Mouse (Mus musculus) stomach, postnatal 0 days (tissue): Measurements from ENCODE around the gene Rbpms2. TPM values are rescaled to one million over a fixed set of nuclear protein-coding genes. Genes with fewer than 3 reads are reported as not detected.

Source experiments
- ATAC-seq: fragments of 200-750 bp; cut with Nextera tagmentation; 2 replicates; pipeline ENCODE4 v1.8.0; 2017; ENCODE audit not compliant: low FRiP score, low TSS enrichment
- DNase-seq: peaks from one replicate; pipeline ENCODE4 v3.0.0-alpha.2; 2016; ENCODE audit warnings: low spot score
- H3K27ac ChIP-seq: fragments of 300-500 bp; sonication (generic); replicated peaks from 2 replicates; pipeline ENCODE4 v1.5.1; 2014; ENCODE audit warnings: mild to moderate bottlenecking, control low read depth
- H3K27me3 ChIP-seq: fragments of 300-500 bp; sonication (generic); 2 replicates; pipeline ENCODE4 v1.6.1; 2014; ENCODE audit warnings: low read length; ENCODE audit not compliant: control insufficient read depth, insufficient read depth
- H3K36me3 ChIP-seq: fragments of 300-500 bp; sonication (generic); 2 replicates; pipeline ENCODE4 v1.6.1; 2014; ENCODE audit warnings: low read length, mixed read lengths; ENCODE audit not compliant: control insufficient read depth, insufficient read depth
- H3K4me1 ChIP-seq: fragments of 300-500 bp; sonication (generic); replicated peaks from 2 replicates; pipeline ENCODE4 v1.6.1; 2014; ENCODE audit warnings: antibody characterized with exemption; ENCODE audit not compliant: control insufficient read depth, insufficient read depth
- H3K4me2 ChIP-seq: fragments of 300-500 bp; sonication (generic); replicated peaks from 2 replicates; pipeline ENCODE4 v1.6.1; 2014; ENCODE audit warnings: low read depth, mild to moderate bottlenecking, control low read depth, moderate library complexity
- H3K4me3 ChIP-seq: fragments of 300-500 bp; sonication (generic); 2 replicates; pipeline ENCODE4 v1.5.1; 2014; ENCODE audit warnings: low read depth, low read length, control low read depth
- H3K9ac ChIP-seq: fragments of 300-500 bp; sonication (generic); 2 replicates; pipeline ENCODE4 v1.6.1; 2014; ENCODE audit warnings: mild to moderate bottlenecking, low read length, control low read depth, mixed read lengths
- H3K9me3 ChIP-seq: fragments of 300-500 bp; sonication (generic); 2 replicates; pipeline ENCODE4 v1.6.1; 2016; ENCODE audit warnings: low read length; ENCODE audit not compliant: control insufficient read depth
- CTCF ChIP-seq: IDR thresholded peaks from 2 replicates; pipeline ENCODE4 v1.5.1; 2016; ENCODE audit warnings: antibody characterized with exemption, low read depth, mild to moderate bottlenecking, moderate library complexity
- EP300 ChIP-seq: optimal IDR thresholded peaks from 2 replicates; pipeline ENCODE3; 2016; ENCODE audit warnings: antibody characterized with exemption
- WGBS: fragments of 180-500 bp; shearing (Covaris S2); extraction: QIAGEN DNeasy Blood & Tissue Kit; methylation state at CpG from one replicate; pipeline ENCODE4 v1.1.7; 2014; 5-methylcytosine and 5-hydroxymethylcytosine counted together
- polyA plus RNA-seq: library from polyadenylated mRNA; unstranded; fragments of >200 nt; fragmentation: Nextera tagmentation; extraction: Ambion mirVana; gene quantifications from 2 replicates; pipeline ENCODE4 v1.2.1, GENCODE M21; 2015

Rbpms2 gene
- polyA plus RNA-seq, 1 experiment from 2014 or later, result 19.9 TPM

DNA sequence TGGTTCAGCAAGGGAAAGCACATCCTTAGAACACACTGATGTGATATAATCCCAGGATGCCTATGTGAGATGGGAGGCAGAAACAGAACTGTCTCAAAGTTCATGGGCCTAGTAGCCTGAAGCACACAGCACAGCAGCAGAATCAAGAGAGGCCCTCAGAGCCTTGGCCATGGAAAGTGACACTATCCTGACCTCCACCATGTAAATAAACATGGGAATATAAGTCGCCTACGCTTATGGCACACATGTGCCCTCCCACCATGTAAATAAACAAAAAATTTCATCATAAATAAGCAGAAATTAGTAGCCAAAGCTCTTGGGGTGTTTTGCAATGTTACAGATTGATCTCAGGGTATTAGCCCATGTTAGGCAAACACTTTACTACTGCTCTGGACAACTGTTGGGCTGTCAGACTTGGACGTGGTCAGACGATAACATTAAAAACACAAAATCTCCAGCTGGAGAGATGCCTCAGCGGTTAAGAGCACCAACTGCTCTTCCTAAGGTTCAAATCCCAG lies 17.4 kb upstream of the Rbpms2 start:
- H3K4me1 ChIP-seq, result no peaks in the 10 kb centered on the region
- 74% methylated on average over 5 of the region's 5 CpGs for WGBS
- TF ChIP-seq EP300 (no peak), CTCF (no peak)

GRCm38 (mm10) chr9:65613098-65613497 lies 16.4 kb upstream of the Rbpms2 start:
- DNase-seq (no peak), ATAC-seq (0 out of 2 replicates have a peak, but pooled peaks have one; percentile 40)
- H3K27ac ChIP-seq, result no peak overlapping the region
- TF ChIP-seq EP300 (no peak), CTCF (no peak)
- 41% methylated on average over 2 of the region's 2 CpGs for WGBS
- no peaks in the 10 kb centered on the region for H3K4me1 ChIP-seq
- H3K9me3 ChIP-seq, result no peaks in the 10 kb centered on the region
- H3K4me3 ChIP-seq, result no peak overlapping the region
- H3K4me2 ChIP-seq, result no peak overlapping the region
- H3K27me3 ChIP-seq, result no peaks in the 10 kb centered on the region
- H3K36me3 ChIP-seq, result no peaks in the 10 kb centered on the region
- H3K9ac ChIP-seq, result no peak overlapping the region

More for the DNA sequence above, 17.4 kb upstream of the Rbpms2 start:
- Histone ChIP-seq H3K9ac (no peak overlapping the region), H3K27ac (no peak overlapping the region), H3K4me3 (no peak overlapping the region), H3K9me3 (no peaks in the 10 kb centered on the region), H3K27me3 (no peaks in the 10 kb centered on the region), H3K4me2 (no peak overlapping the region), H3K36me3 (no peaks in the 10 kb centered on the region)
- DNase-seq, result no peak
- no peak for ATAC-seq

DNA sequence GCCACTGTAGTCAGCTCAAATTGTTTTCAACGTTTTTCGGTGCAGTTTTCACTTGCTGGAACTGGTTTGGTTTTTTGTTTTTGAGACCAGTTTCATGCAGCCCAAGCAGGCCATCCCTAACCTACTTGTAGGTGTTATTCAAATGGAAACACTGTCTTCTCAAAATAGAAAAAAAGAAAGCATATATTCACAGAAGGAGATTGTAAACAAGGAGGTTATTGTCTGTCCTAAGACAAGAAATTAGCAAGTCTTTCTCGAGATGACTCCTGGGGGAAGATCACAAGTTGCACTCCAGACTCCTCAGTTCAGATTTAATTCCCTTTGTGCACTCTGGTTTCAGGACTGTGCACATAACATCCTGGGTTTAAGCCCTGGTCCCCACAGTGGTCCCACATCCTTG lies 10.1 kb upstream of the Rbpms2 start:
- Histone ChIP-seq H3K36me3 (no peaks in the 10 kb centered on the region), H3K9ac (no peak overlapping the region), H3K4me1 (no peaks in the 10 kb centered on the region), H3K27ac (no peak overlapping the region), H3K4me2 (no peak overlapping the region), H3K4me3 (no peak overlapping the region), H3K27me3 (no peaks in the 10 kb centered on the region), H3K9me3 (no peaks in the 10 kb centered on the region)
- 61% methylated on average over 3 of the region's 3 CpGs for WGBS
- ATAC-seq, result no peak
- no peak for DNase-seq
- TF ChIP-seq EP300 (no peak), CTCF (no peak)

- H3K27me3 ChIP-seq, result no peaks in the 10 kb centered on the region
- no peaks in the 10 kb centered on the region for H3K4me1 ChIP-seq
- no peak overlapping the region for H3K4me2 ChIP-seq
- no peak overlapping the region for H3K9ac ChIP-seq
- no peaks in the 10 kb centered on the region for H3K9me3 ChIP-seq
- H3K27ac ChIP-seq, result no peak overlapping the region
- WGBS, result 82% methylated on average over 4 of the region's 4 CpGs
- TF ChIP-seq EP300, result no peak
- no peak for TF ChIP-seq CTCF
- ATAC-seq (no peak), DNase-seq (no peak)
- H3K36me3 ChIP-seq, result no peaks in the 10 kb centered on the region
- no peak overlapping the region for H3K4me3 ChIP-seq
Observed at GRCm38 (mm10) chr9:65621196-65621595, 8.3 kb upstream of the Rbpms2 start.

GRCm38 (mm10) chr9:65621666-65622065 lies 7.8 kb upstream of the Rbpms2 start:
- Histone ChIP-seq H3K4me3 (no peak overlapping the region), H3K27ac (no peak overlapping the region), H3K4me1 (no peaks in the 10 kb centered on the region), H3K9ac (no peak overlapping the region), H3K9me3 (no peaks in the 10 kb centered on the region), H3K27me3 (no peaks in the 10 kb centered on the region), H3K36me3 (no peaks in the 10 kb centered on the region), H3K4me2 (no peak overlapping the region)
- WGBS, result 72% methylated on average over 2 of the region's 2 CpGs
- no peak for ATAC-seq
- DNase-seq, result no peak
- TF ChIP-seq CTCF (no peak), EP300 (no peak)

DNA sequence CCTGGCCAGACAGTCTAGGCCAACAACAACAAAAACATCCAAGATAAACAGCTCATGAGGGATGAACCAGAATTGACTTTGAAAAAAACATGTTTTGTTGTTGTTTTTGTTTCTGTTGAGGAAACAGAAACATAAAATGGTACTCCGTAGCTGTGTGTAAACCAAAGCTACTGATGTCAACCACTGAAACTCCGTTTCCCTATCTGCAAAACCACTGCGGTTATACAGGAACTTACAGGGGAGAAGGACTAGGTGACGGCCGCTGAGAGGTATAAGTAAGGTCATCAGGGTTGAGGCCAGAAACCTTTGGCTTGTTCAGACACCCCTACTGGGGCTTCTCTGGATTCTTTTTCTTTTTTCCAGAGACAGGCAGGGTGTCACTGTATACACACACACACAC lies 6.6 kb upstream of the Rbpms2 start:
- Histone ChIP-seq H3K9me3 (no peaks in the 10 kb centered on the region), H3K9ac (no peak overlapping the region), H3K27me3 (no peaks in the 10 kb centered on the region), H3K27ac (no peak overlapping the region), H3K4me2 (no peak overlapping the region), H3K4me1 (no peaks in the 10 kb centered on the region), H3K36me3 (no peaks in the 10 kb centered on the region), H3K4me3 (no peak overlapping the region)
- no peak for TF ChIP-seq CTCF
- no peak for TF ChIP-seq EP300
- ATAC-seq, result no peak
- no peak for DNase-seq
- 82% methylated on average over 5 of the region's 5 CpGs for WGBS
